Mouse (Mus musculus) ES-CJ7 (cell line): Measurements from ENCODE around the gene Srpk1.

Experiments used
- DNase-seq: peaks from one replicate; pipeline ENCODE4 v3.0.0; 2011; ENCODE audit warnings: low read depth, low spot score

The Srpk1 gene

DNA sequence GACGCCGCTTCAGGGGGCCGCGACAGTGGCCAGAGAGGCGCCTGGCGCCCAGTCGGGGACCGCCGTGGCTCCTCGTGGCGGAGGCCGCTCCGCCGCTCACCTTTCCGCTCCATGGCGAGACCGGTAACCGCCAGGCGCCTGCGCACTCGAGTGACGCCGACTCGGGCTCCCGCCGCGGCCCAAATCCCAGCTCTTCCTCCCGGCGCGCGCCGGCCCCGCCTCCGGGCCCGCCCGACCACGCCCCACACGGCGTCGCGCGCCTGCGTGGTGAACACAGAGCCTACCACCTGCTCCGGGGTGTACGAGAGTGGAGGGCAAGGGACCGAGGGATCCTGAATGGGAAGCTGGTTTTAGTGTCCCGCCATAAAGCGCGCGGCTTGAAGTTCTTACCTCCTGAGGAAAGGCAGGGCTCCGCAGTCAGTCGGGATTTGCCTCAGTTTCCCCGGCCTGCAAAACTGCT lies at the start of gene Srpk1:
Gene Srpk1 (minus strand): TSS at position 410 of the 460 bp plus-strand sequence.
- peak; percentile 91 for DNase-seq

GRCm38 (mm10) chr17:28659564-28659963 lies 37.1 kb upstream of the Srpk1 start:
- no peak for DNase-seq

GRCm38 (mm10) chr17:28657936-28658335 lies 35.4 kb upstream of the Srpk1 start:
- no peak for DNase-seq

GRCm38 (mm10) chr17:28650268-28650667 lies 27.8 kb upstream of the Srpk1 start:
- no peak for DNase-seq

- peak; percentile 60 for DNase-seq
Observed at GRCm38 (mm10) chr17:28648607-28649370, 26.3 kb upstream of the Srpk1 start.

- peak; percentile 93 for DNase-seq
Observed at GRCm38 (mm10) chr17:28646221-28646620, 23.7 kb upstream of the Srpk1 start.

GRCm38 (mm10) chr17:28644112-28644511 lies 21.6 kb upstream of the Srpk1 start:
- DNase-seq, result no peak

- no peak for DNase-seq
Observed at GRCm38 (mm10) chr17:28643697-28644096, 21.2 kb upstream of the Srpk1 start.

DNA sequence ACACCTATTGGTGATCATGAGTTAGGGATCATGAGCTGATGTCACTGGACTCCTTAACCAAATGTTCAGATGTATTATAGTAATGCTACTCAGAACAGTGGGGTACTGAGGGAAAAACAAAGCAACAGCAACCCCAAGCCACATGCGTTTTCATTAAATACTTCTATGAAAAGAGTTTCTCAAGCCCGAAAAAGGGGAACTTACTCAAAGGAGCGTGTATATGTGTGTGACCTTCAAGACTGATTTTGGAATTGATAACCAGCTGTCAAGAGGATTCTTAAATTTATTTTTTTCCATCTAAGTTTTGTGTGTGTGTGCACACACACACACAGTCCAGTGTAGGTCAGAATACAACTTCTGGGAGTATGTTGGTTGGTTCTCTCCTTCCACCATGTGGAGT lies 17.6 kb upstream of the Srpk1 start:
- no peak for DNase-seq

DNA sequence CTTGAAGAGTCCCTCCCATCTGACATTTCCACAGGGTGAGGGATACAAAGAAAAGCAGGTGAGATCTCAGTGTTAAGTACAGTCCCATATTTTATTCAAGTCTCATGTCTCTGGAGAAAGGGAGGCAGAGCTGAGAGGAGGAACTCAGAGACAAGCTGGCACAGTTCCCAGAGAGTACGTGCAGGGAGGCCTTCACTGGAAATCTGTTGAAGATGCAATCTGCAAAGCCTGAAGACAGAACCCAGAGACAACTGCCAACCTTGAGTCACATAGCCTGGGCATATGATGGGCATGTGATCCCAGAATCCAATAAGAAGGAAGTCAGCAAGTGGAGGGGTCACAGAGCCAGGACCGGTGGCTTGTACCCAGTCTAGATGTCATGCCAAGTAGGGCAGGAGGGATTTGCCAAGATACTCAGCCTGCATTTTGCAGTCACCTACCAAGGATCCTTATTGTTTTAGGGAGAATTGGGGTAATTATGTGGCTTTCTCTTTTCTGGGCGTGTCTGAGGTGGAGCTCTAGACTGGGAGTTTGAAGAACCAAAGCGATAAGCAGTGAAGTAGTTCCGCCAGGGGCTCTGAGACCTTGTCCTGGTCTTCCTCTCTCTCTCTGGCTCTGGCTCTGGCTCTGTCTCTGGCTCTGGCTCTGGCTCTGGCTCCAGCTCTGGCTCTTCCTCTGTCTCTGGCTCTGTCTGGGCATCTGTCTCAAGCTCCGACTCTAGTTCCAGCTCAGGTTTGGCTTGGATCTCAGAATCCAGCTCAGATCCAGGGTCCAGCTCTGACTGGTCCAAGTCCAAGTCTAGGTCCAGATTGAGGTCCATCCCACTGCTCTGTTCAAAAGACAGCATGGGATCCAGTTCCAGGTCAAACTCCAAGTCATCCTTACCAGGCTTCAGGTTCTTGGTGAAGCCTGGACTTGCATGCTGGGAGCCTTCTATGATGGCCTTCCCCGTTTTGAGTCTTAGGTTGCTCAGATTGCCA lies 15.5 kb upstream of the Srpk1 start:
- no peak for DNase-seq

DNA sequence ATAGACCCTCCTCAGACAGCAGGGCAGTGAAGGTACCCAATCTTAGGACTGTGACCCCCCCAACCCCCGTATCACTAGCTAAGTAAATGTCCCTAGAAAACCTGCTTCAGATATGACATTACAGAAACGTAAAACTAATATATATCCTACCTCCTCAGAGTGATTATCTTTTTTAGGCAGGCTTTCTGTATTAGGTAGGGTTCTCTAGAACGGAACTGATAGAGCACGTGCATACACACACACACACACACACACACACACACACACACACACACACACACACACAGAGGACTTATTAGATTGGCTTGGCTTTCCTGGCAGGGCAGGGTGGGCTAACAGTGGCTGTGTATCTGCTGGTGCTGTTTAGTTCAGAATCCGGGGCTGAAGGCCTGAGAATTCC lies 13.3 kb upstream of the Srpk1 start:
- DNase-seq, result no peak

GRCm38 (mm10) chr17:28629125-28629524 lies 6.6 kb upstream of the Srpk1 start:
- peak; percentile 67 for DNase-seq

GRCm38 (mm10) chr17:28628248-28629124 lies 6.0 kb upstream of the Srpk1 start:
- DNase-seq, result peak; percentile 40

DNA sequence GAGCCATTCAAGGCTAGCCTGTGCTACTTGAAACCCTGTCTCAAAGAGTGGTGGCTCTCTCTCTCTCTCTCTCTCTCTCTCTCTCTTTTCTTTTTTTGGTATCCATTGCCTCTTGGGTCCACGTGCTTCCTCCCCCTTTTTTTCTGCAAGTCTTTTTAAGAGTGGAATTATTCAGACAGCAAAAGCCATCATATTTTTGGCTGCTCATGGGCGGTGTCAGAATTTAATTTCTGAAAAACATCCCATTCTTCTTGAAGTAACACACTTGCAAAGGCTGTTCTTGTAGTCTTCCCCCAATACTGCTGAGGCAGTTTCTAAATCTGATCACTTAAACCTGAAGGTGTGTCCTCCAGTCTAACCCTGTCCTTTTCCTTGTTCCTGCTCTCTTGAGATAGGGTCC lies 4.4 kb upstream of the Srpk1 start:
- DNase-seq, result no peak

DNA sequence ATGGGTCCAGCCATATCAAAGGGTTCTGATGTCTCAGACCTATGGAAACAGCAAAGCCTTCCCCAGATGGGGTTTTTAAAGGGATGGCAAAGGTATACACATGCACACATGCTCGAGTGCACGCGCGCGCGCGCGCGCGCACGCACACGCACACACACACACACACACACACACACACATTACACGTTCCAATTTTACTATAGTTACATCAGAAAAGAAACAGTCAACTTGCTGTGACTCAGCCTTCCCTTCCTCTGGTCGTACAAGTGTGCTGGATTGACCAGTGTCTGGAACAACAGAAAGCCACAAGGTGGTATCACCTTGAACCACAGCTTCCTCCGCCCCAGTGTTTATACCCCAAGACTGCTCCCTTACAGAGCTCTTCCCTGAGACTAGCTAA lies 2.8 kb upstream of the Srpk1 start:
- no peak for DNase-seq

- no peak for DNase-seq
Observed at GRCm38 (mm10) chr17:28624841-28625240, 2.3 kb upstream of the Srpk1 start.

- peak; percentile 48 for DNase-seq
Observed at GRCm38 (mm10) chr17:28621381-28622299, 869 bp downstream of the Srpk1 start.

DNA sequence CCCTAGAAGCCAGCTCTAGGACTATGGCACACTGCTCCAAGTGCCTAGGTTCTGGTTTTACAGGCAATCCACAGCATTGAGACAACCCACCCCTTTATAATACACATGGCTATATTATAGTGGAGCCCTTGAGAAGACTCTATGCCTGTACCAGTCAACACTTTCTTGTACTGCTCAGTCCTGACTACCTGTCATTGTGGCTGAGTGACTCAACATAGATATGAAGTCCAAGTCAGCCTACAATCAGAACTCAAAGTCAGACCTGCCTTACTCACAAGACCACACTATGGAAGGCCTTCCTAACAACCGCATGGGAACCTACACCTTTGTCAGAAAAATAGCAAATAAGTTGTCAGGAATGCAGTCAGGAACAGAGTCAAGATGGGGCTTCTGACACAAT lies 3.7 kb downstream of the Srpk1 start:
- no peak for DNase-seq

GRCm38 (mm10) chr17:28618124-28618523 lies 4.4 kb downstream of the Srpk1 start:
- no peak for DNase-seq

DNA sequence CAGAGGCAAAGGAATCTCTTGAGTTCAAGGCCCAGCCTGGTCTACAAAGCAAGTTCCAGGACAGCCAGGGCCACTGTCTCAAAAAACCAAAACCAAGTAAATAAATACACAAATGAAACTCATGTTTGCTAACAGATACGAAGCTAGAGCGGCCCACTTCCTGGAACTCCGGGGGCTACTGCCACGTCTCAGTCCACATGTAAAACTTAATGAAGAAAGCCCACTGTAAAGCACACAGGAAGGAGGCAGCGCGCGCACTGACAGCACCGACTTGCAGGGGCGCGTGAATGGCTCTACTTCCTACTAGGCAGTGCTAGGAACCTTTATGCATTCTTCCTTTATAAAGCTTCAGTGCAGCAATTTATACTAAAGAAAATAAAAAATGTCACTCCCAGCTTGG lies 4.9 kb downstream of the Srpk1 start:
- no peak for DNase-seq
